Mouse (Mus musculus): ENCODE results near the gene Gm10518. TPM values are rescaled to one million over a fixed set of nuclear protein-coding genes. Genes with fewer than 3 reads are reported as not detected.

Gene Gm10518
- total and polyA plus RNA-seq, 3 experiments, result 0.40 to 8.0 TPM; not detected in 1

DNA sequence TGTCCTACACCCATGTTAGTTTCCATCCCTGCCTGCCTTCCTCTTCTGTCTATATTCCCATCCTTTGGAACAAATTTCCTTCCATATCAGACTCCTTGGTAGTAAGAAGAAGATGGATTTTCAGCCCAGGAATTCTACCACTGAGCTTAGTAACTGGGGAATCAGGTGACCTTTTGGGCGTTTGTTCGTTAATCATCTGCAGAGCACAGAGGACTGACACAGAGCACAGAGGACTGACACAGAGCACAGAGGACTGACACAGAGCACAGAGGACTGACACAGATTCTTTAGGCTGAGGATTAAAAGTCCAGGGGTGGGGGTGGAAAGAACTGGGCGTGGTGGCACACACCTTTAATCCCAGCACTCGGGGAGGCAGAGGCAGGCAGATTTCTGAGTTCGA is 2.6 kb downstream of the Gm10518 start:
- DNase-seq (ENCODE audit: extremely low read depth), result no peak
- peaks cover 0 to 8% of the 10 kb centered on the region in 2 experiments; a peak in 1 of 4 replicates for H3K4me1 ChIP-seq (ENCODE audit: control insufficient read depth in 1 of 2, insufficient read depth in 2 of 2)
- H3K27me3 ChIP-seq (replicated peaks), result no peaks in the 10 kb centered on the region
- H3K4me2 ChIP-seq (ENCODE audit: insufficient read depth, low read depth, poor library complexity, severe bottlenecking), result no peak overlapping the region
- H3K9me3 ChIP-seq (replicated peaks; ENCODE audit: low read length), result no peaks in the 10 kb centered on the region
- H3K9ac ChIP-seq (ENCODE audit: insufficient read depth, low read depth), result no peak overlapping the region
- H3K79me2 ChIP-seq (replicated peaks; ENCODE audit: control insufficient read depth, extremely low read depth, insufficient read depth, poor library complexity, severe bottlenecking), result peaks cover 25% of the 10 kb centered on the region
- H3K27ac ChIP-seq (ENCODE audit: insufficient read depth, low read depth), result no peak overlapping the region
- dilution Hi-C loops (cut with MboI; ENCODE audit: extremely low pct_ligation_motif_present, extremely low pct_unique_long_range_greater_than_20kb, low sequenced_read_pairs) (no loop called here), in situ Hi-C loops (cut with MboI; ENCODE audit: low pct_ligation_motif_present, low pct_unique_long_range_greater_than_20kb, low sequenced_read_pairs) (no loop called here)
- TF ChIP-seq E2F4 (IDR thresholded peaks at IDR 0.05; ENCODE audit: insufficient replicate concordance, low read depth, low read length) (no peak), RCOR1 (conservative IDR thresholded peaks at IDR 0.05; ENCODE audit: low read depth, low read length) (no peak), TBP (conservative IDR thresholded peaks at IDR 0.05; ENCODE audit: low read depth, low read length) (no peak)
- no peaks in the 10 kb centered on the region for H3K36me3 ChIP-seq (replicated peaks in 1 of 2; ENCODE audit: control insufficient read depth in 1 of 2, insufficient read depth in 1 of 2, low read length in 1 of 2)
- H3K4me3 ChIP-seq (replicated peaks in 1 of 3; ENCODE audit: low read depth in 2 of 3, low read length in 2 of 3, poor library complexity in 1 of 3), result no peak overlapping the region

DNA sequence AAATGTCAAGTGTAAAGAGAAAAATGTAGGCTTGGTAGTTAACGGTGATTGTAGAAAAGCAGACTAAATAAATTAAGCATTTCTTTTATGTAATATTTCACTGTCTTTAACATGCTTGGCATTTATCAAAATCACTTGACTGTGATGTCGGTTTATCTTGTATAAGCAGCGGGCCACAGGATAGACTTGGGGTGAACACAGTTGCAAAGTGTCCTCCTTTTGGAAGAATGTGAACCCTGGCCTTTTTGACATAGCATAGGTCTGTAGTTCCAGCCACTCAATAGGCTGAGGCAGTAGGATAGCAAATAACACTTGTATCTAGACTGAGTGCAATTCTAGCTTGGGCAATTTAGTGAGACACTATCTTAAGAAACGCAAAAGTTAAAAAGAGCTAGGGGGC is 4.3 kb downstream of the Gm10518 start:
- H3K36me3 ChIP-seq (replicated peaks in 1 of 2; ENCODE audit: control insufficient read depth in 1 of 2, insufficient read depth in 1 of 2, low read length in 1 of 2), result no peaks in the 10 kb centered on the region
- TF ChIP-seq HCFC1 (IDR thresholded peaks at IDR 0.05; ENCODE audit: low read depth, low read length) (no peak), ETS1 (conservative IDR thresholded peaks at IDR 0.05; ENCODE audit: low read depth, low read length) (no peak), MYC (IDR thresholded peaks at IDR 0.05; ENCODE audit: low read depth, low read length) (no peak), ZMIZ1 (IDR thresholded peaks at IDR 0.05; ENCODE audit: low read depth, low read length) (no peak), TBP (conservative IDR thresholded peaks at IDR 0.05; ENCODE audit: low read depth, low read length) (no peak), POLR2A (IDR thresholded peaks at IDR 0.05; ENCODE audit: low read depth, low read length) (no peak), UBTF (IDR thresholded peaks at IDR 0.05; ENCODE audit: low read depth, low read length) (no peak), ZC3H11A (IDR thresholded peaks at IDR 0.05; ENCODE audit: low read depth, low read length) (no peak), RAD21 (IDR thresholded peaks at IDR 0.05; ENCODE audit: low read depth, low read length) (no peak)
- H3K79me2 ChIP-seq (replicated peaks; ENCODE audit: control insufficient read depth, extremely low read depth, insufficient read depth, poor library complexity, severe bottlenecking), result peaks cover 8% of the 10 kb centered on the region
- H3K27ac ChIP-seq (ENCODE audit: insufficient read depth, low read depth), result no peak overlapping the region
- in situ Hi-C loops (cut with MboI; ENCODE audit: low pct_ligation_motif_present, low pct_unique_long_range_greater_than_20kb, low sequenced_read_pairs), result no loop called here
- no peak overlapping the region for H3K4me2 ChIP-seq (ENCODE audit: insufficient read depth, low read depth, poor library complexity, severe bottlenecking)
- dilution Hi-C loops (cut with MboI; ENCODE audit: extremely low pct_ligation_motif_present, extremely low pct_unique_long_range_greater_than_20kb, low sequenced_read_pairs), result no loop called here
- no peak for DNase-seq (ENCODE audit: extremely low read depth)
- H3K9me3 ChIP-seq (replicated peaks; ENCODE audit: low read length), result no peaks in the 10 kb centered on the region
- no peaks in the 10 kb centered on the region for H3K27me3 ChIP-seq (replicated peaks)
- no peak overlapping the region for H3K9ac ChIP-seq (ENCODE audit: insufficient read depth, low read depth)
- H3K4me3 ChIP-seq (replicated peaks in 1 of 3; ENCODE audit: low read depth in 2 of 3, low read length in 2 of 3, poor library complexity in 1 of 3), result no peak overlapping the region
- H3K4me1 ChIP-seq (ENCODE audit: control insufficient read depth in 1 of 2, insufficient read depth in 2 of 2), result peaks cover 0 to 8% of the 10 kb centered on the region in 2 experiments; a peak in 1 of 4 replicates

DNA sequence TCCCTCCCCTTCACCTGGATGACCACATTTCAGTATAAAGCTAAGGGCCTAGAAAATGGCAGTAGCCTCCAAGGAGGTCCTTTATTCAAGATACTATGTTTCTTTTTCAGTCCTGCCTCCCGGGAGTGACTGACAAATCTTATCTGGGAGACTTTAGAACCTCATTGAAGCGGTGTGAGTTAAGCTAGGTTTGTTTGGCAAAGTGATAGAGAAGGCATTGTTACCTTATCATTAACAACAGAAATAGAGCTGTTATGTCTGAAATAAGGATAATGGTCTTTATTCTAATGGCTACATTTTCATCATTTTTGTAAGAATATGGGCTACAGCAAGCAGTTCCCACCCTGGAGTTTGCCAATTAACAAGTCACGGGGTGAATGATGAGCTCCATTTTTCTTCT is 5.1 kb downstream of the Gm10518 start:
- in situ Hi-C loops (cut with MboI; ENCODE audit: low pct_ligation_motif_present, low pct_unique_long_range_greater_than_20kb, low sequenced_read_pairs), result no loop called here
- Histone ChIP-seq H3K79me2 (replicated peaks; ENCODE audit: control insufficient read depth, extremely low read depth, insufficient read depth, poor library complexity, severe bottlenecking) (no peaks in the 10 kb centered on the region), H3K27ac (ENCODE audit: insufficient read depth, low read depth) (no peak overlapping the region), H3K9me3 (replicated peaks; ENCODE audit: low read length) (no peaks in the 10 kb centered on the region), H3K36me3 (replicated peaks in 1 of 2; ENCODE audit: control insufficient read depth in 1 of 2, insufficient read depth in 1 of 2, low read length in 1 of 2) (no peaks in the 10 kb centered on the region), H3K27me3 (replicated peaks) (no peaks in the 10 kb centered on the region), H3K4me3 (replicated peaks in 1 of 3; ENCODE audit: low read depth in 2 of 3, low read length in 2 of 3, poor library complexity in 1 of 3) (no peak overlapping the region), H3K9ac (ENCODE audit: insufficient read depth, low read depth) (no peak overlapping the region), H3K4me2 (ENCODE audit: insufficient read depth, low read depth, poor library complexity, severe bottlenecking) (no peak overlapping the region), H3K4me1 (ENCODE audit: control insufficient read depth in 1 of 2, insufficient read depth in 2 of 2) (peaks cover 0 to 8% of the 10 kb centered on the region in 2 experiments; a peak in 1 of 4 replicates)
- dilution Hi-C loops (cut with MboI; ENCODE audit: extremely low pct_ligation_motif_present, extremely low pct_unique_long_range_greater_than_20kb, low sequenced_read_pairs), result no loop called here
- TF ChIP-seq ETS1 (conservative IDR thresholded peaks at IDR 0.05; ENCODE audit: low read depth, low read length) (no peak), MYC (IDR thresholded peaks at IDR 0.05; ENCODE audit: low read depth, low read length) (no peak), MEF2A (IDR thresholded peaks at IDR 0.05; ENCODE audit: borderline replicate concordance, low read depth, low read length) (no peak), NRF1 (IDR thresholded peaks at IDR 0.05; ENCODE audit: low read depth, low read length) (no peak), SMC3 (IDR thresholded peaks at IDR 0.05; ENCODE audit: low read depth, low read length) (no peak), CTCF (conservative IDR thresholded peaks at IDR 0.05 in 1 of 2, IDR thresholded peaks at IDR 0.05 in 1 of 2; ENCODE audit: low read depth in 2 of 2, low read length in 2 of 2) (no peak), NELFE (IDR thresholded peaks at IDR 0.05; ENCODE audit: low read depth, low read length) (no peak), CHD2 (IDR thresholded peaks at IDR 0.05; ENCODE audit: low read length) (no peak), POLR2A (IDR thresholded peaks at IDR 0.05; ENCODE audit: low read depth, low read length) (no peak)
- DNase-seq (ENCODE audit: extremely low read depth), result no peak

Measured in CH12.LX (cell line).